Comparison of ENCODE assay signal across 17 mouse cellular contexts in genomic region chr1:90386792-90387191, GRCm38 (mm10).
"Had no signal": no experiment of that assay in that cellular context is flagged by ENCODE, and none has a peak within 500 bp of the region (broad histone marks: within the 10 kb centered on the region; RNA-seq: fewer than 3 reads in every experiment).

No protein-coding gene starts in this region.

- H3K27me3 ChIP-seq: midbrain, embryonic 13.5 days; midbrain, embryonic 15.5 days; neural tube, embryonic 13.5 days; neural tube, embryonic 15.5 days had no signal

- ATAC-seq: midbrain, embryonic 13.5 days; midbrain, embryonic 15.5 days had no signal

- DNase-seq: lung, adult 18-20 months; lung, embryonic 14.5 days; lung, postnatal 10 days; lung, postnatal 4 days; retina, postnatal 1 day; right cerebral cortex, adult 18-20 months; right cerebral cortex, postnatal 25 days; right cerebral cortex, postnatal 4 days; spleen, adult 18-20 months; thymus, adult 18-20 months; thymus, postnatal 14 days; thymus, postnatal 36 days had no signal

- H3K36me3 ChIP-seq: midbrain, embryonic 13.5 days; midbrain, embryonic 15.5 days; neural tube, embryonic 13.5 days; neural tube, embryonic 15.5 days had no signal

- H3K4me3 ChIP-seq: midbrain, embryonic 13.5 days; midbrain, embryonic 15.5 days; neural tube, embryonic 13.5 days; neural tube, embryonic 15.5 days had no signal

- H3K9ac ChIP-seq: lung, embryonic 14.5 days; midbrain, embryonic 13.5 days; midbrain, embryonic 15.5 days; neural tube, embryonic 13.5 days; neural tube, embryonic 15.5 days had no signal

- H3K9me3 ChIP-seq: midbrain, embryonic 13.5 days; midbrain, embryonic 15.5 days; neural tube, embryonic 13.5 days; neural tube, embryonic 15.5 days had no signal

- H3K4me2 ChIP-seq: lung, embryonic 14.5 days; midbrain, embryonic 11.5 days; midbrain, embryonic 13.5 days; midbrain, embryonic 15.5 days; neural tube, embryonic 13.5 days; neural tube, embryonic 15.5 days had no signal

- H3K27ac ChIP-seq: midbrain, embryonic 13.5 days; midbrain, embryonic 15.5 days; neural tube, embryonic 13.5 days; neural tube, embryonic 15.5 days had no signal

- H3K4me1 ChIP-seq: midbrain, embryonic 13.5 days; midbrain, embryonic 15.5 days; neural tube, embryonic 13.5 days had no signal
